Mouse (Mus musculus): ENCODE results near the gene Syt17.
A peak's percentile ranks its signal among the peaks of the same experiment; 100 is the strongest.
"Not testable (repeated sequence)": the region's sequence is repeated elsewhere in the genome, so short reads cannot be mapped to it uniquely, and the experiment has no call there.

Gene Syt17

DNA sequence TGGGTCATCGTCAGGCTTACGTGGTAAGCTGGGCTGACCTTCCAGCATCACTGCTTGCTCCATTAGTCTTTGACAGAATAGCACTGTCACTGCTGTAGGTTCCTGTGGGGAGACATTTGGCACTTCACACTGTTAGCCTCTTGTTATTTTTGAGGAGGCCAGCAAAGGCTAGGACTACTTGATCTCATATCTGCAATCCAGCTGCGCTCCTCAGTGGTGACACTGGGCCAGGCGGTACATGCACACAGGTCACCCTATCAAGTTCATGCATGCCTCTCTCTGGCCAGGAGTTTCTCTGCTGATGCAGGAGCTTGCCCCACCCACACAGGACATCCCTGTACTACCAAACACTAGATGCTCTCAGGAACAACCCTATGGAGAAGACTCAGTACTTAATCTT lies 71.4 kb downstream of the Syt17 start:
- DNase-seq = no peak

DNA sequence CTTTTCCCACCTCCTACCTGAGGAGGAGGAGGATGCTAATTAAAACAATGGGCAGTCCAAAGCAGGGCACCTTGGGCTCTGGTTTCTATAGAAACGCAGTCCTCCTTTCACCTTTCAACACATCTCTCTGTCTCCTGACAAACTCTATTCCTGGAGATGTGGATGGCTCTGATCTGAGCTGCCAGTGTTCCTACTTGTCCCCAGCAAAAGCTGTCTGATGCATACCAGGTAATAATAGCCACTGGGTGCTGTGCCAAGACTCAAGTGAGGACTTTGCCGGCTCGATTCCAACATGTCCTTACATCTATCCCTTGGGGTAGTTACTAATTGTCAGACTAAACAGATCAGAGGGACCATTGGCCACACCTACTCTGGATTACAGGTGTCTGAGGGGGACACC lies 72.7 kb downstream of the Syt17 start:
- DNase-seq = no peak

DNA sequence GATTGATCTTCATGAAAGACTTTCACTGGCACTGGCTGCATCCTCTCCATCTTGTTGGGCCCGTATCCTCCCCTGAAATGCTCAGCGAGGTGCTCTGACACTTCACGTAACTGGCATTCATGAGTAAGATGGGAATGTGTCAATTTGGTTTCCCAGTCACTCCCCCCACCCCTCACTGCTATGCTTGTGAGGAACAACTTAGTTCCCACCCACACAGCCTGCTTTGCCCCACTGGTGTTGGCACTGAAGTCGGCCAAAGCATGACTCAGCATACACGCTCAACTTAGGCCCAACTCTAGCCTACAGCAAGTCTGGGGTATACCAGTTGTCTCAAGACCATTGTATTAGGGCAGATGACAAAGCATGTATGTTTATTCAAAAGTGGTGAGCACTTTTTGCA lies 76.7 kb downstream of the Syt17 start:
- DNase-seq = no peak

DNA sequence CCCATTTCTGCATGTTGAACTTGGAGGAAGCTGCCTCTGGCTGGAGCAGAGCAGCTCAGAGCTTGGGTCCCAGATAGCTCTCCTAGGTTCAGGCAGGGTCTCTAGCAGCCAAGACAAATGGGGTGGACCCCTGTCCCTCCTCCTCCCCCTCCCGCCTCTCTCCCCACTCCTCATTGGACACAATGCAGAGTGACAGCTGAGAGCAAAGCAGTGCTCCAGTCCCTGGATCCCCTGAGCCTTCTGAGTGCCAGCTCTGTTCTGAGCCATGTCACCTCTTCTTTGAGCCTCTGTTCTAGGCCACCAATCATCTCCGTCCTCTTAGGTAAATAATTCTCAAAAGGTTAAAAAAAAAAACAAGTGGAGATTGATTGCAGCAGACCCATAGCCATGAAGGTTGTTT lies 78.3 kb downstream of the Syt17 start:
- DNase-seq = no peak

DNA sequence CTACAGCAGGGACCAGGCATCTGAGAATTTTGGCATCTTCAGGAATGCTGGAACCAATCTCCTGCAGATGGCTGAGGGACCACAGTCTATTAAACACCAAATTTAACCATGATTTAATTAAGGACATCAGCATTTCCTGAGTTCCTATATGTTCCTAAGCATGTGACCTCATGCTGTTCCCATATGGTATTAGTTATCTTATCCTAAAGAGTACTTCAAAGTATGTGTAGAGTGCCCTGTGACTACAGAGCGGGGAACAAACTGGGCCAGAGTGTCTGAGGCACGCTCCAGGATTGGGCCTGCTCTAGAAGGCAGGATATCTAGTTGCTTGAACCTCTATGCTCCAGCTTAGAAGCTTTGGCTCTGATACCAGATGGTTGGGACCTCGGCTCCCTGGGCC lies 82.1 kb downstream of the Syt17 start:
- DNase-seq = no peak

DNA sequence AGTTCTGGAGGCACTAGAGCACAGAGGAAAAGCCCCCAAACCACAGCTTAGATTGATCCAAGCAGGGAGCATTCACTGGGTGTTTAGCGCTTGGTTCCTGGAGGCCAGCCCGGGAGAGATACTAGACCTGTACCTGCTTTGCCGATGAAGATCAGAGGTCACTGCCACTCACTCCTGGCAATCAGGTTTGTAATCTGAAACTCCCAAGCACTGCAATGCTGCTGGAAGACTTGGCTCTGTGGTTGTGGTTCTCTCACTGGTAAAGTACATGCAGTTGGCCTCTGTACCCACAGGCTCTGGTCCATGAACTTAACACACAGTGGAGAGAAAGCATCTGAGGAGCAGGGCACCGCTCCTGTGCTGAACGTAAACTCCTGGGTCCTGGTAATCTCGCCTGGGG lies 82.8 kb downstream of the Syt17 start:
- no peak for DNase-seq

DNA sequence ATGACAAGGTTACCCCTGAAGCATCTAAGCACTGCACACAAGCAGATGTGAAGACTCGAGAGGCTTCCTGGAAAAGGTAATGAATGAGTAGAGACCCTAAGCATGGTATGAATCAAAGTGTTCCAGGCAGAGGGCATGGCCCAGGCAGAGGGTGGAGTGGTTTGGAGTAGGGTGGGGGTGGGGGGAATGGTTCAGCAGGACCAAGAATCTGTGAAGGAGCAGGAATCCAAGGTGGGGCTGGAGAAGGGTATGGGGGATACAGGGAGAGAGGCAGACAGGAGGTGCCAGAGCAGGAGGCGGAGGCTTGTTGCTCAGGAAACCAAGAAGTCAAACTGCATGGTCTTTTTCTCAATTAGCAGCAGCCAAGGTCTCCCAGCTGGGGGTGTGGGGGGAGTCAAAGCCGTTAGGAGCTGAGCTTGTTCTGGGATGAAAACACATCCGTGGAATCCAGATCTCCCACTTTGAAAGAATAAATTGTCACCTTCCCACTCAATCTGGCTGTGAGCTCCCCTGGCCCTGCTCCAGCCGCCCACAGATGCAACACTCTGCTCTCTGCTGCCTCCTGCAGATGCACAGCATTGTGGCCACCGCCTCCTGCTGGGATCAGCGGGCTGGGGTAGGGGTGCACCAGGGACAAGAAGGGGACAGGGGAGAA lies 83.5 kb downstream of the Syt17 start:
- DNase-seq = peak; percentile 22

DNA sequence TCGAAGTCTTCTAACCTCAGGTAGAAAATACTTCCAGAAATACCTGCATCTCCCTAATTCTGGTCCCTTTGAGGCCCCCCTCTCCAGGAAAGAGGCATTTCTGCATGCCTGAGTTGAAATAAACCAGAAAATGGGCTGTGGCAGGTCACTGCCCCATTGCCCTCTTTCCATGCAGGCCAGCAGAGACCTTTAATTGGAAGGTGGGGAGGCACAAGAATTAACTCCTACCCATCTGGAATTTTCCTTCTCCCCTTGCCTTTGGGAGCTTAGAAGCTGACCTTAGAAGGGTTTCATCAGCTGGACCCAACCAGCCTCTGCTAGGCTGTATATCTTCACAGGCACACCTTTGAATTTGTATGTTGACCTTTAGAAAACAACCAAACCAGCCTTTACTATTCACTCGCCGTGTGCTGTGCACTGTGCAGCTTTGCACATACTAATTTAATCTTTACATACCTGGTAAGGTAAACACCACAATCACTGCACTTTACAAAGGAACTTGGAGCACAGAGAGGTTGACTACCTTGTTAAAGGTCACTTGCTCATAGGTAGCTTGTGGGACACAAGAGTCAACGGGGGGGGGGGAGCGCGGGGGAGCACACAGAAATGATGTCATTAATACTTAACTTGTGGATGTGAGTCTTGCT lies 84.3 kb downstream of the Syt17 start:
- DNase-seq = no peak

DNA sequence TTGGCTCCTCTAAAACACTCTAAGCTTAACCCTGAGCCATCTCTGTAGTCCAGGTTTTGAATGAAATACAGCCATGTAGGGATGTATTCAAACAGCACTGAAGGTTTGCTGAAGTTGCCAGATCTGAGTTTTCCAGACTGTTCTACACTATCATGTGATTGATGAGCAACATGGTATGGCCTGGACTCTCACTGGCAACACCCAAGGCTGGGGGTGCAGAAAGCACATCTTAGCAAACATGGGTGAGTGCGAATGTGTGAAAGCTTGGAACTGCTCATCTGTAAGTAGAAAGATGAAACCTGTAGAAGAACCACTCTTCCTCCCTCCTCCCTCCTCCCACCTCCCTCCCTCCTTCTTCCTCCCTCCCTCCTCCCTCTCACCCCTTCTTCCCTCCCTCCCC lies 85.1 kb downstream of the Syt17 start:
- DNase-seq = no peak

DNA sequence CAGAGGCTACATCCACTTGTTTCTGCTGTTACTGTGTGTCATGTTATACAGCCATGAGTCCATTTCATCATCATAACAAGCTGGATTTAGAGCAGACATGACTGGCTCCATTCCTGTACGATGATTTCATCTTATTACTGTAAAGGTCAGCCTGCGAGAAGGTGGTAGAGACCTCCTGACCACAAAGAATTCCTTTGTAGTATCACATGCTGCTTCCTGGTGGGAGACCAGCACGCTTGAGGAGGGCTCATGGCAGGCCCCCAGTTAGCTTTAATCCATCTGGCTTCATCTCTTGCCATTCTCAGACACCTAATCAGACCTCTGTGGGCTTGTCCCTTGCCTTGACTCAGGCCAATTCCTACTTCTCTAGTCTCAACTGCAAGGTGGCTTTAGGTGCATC lies 85.8 kb downstream of the Syt17 start:
- no peak for DNase-seq

DNA sequence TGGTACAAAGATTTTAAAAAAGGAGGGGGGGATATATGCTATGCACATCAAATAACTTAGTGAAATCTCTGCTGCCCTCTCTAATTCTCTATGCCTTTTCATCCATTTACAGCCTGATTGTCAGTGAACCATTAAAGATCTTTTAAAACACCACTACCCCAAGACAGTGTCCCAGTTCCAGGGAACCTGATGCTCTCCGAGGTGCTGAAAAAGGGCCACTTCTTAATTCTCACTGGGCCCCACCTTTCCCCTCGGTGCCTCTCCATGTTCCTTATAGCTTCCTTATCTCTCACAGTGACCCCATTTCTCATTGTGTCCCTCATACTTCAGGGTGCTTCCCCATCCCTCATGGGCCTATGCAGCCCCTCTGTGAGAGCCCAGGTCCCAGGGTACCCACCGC lies 89.0 kb downstream of the Syt17 start:
- DNase-seq = no peak

DNA sequence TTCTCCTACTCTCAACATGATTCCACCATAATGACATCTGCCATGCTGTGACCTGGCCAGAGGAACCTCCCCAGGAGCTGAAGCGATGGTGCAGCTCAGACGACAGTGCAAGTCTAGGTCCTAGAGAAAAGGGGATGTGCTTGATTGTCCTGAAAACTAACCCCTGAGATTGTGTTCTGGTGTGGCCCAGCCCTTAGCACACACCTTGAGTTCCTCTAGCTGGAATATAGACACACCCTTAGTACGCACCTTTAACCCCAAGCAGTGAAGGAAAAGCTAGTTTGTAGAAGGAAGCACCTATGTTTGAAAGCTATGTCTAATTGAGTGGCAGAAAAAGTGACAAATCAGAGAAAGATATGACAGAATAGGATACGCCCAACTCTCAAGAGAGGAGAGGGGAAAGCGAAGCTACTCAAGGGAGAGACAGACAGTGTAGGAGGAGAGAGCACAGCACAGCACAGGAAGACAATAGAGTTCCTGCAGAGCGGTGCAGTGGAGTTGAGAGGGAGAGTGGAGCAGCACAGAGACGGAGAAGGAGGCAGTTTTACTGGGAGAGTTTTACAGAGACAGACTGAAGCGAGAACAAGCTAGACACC lies 91.5 kb downstream of the Syt17 start:
- DNase-seq = not testable (repeated sequence)

DNA sequence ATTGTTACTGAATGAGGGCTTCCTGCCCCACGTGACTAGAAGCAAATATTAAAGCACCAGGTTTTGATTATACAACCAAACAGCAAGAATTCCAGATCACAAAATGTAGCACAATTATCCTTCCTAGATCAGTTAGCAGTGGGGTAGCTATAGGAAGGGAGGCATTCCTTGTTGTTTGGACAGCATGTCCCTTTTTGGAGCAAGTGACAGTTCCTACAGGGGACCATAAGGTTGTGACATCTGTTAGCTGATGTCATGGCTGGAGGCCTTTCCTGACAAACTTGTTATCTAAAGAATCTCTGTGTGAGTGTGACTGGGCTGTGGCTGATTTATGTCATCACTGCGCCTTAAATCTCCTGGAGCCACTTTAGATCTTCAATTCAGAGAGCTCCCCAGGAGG lies 97.2 kb downstream of the Syt17 start:
- no peak for DNase-seq

DNA sequence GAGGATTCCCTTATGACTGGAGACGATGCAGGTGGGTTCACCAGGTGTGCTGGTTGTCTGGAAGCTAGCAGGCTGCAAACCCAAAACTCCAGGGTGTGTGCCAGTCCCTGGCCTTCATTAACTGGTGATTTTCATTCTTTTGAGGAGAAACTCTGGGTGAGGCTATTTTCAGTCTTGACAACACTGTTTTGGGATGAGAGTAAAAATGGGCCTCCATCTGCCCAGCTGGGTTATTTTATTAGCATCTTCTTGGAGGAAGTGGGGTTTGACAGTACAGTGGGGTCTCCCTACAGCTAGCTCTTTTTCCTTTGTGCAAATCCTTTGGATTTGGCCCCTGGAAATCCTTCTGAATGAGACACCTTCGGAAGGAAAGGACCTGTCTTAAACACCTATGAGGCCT lies 101.1 kb downstream of the Syt17 start:
- no peak for DNase-seq

DNA sequence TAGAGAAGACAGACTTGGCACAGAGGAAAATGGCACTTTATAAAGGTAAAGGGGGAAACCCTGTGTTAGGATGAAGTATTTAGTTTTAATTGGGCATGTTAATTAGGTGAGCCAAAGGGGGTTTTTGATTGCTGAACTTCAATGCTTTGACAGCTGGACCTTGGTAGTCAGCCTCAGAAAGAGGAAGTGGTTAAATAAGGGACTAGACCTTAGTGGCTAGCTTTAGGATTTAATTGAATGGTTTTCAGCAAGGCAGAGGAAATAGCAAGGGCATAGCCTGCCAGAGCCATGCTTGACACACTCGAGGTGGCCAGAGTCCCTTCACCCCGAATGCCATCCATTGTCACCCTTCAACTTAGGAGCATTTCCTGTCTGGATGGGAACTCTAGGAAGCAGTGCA lies 101.6 kb downstream of the Syt17 start:
- no peak for DNase-seq

DNA sequence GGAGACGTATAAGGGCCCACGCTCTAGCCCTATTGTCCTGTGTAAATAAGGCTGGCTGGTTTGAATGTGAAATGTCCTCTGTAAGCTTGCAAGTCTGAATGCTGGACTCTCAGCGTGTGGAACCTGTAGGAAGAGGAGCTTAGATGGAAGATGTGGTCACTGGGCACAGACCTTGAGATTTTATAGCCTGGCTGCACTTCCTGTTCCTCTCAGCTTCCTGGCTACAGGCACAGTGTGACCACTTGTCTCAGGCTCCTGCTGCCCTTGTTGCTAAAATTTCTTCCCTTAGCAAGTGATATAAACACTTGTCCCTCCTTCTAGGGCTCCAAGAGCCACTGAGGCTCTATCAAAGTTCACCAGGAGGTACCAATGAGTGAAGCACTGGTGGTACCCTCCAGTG lies 102.6 kb downstream of the Syt17 start:
- DNase-seq = no peak

DNA sequence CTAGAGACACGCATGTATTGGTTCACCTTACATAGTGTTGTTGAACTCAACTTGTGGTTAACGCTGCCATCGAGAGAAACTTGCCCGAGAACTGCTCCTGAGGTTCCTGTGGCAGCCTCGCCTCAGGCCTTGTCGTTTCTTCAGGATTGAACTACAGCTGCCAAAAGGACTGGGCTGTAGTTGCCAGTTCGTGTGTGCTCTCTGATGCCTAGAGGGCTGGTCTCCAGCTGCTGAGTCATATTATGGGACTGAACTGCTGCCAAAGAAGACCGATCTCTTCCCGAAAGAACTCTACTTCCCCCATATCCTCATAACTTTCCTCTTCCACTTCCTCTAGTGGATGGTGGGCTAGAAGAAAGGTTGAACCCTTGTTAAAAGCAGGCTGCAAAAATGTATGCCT lies 103.3 kb downstream of the Syt17 start:
- no peak for DNase-seq

Data from thymus, postnatal 4 days (tissue).